ENCODE assay signal across 8 mouse cellular contexts in the genomic region with DNA sequence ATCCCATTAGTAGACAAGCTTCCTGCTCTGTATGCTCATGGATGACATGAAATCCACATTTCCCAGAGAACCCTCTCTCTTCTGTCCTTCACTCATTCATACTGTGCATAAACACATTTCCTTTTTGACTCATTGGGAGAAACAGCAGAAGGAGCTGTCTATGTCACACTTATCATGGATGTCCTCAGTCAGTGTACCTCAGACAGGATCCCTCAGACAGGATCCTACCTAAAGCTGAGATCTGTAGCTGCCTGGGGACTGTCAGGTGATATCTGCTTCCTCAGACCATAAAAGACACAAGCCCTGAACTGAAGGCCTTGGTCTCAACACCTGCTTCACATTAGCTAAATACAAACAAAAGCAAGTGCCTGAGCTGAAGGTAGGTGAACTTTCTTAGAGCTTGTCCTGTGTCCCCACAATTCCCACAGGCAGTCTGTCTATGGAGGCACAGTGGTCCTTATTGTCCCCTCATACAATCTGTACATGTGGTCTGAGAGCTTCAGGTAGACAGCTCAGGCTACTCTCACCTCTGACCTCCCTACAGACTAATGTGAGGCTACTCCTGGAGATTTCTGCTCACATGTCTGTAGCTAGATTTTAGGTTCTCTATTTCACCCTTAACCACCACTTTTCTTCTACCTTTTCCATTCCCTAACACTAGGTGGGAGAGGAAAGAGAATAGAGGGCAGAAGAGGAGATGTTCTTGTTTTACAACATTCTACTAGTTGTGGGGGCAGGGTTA. TPM values are rescaled to one million over a fixed set of nuclear protein-coding genes. Genes with fewer than 3 reads are reported as not detected.
DNase-seq lines count a peak whose midpoint lies in the region; ATAC-seq and TF ChIP-seq lines count a peak whose summit lies in the region.
"Had no signal": no experiment of that assay in that cellular context is flagged by ENCODE, and none has a peak within 500 bp of the region (broad histone marks: within the 10 kb centered on the region; RNA-seq: fewer than 3 reads in every experiment).

No protein-coding gene starts in this region.

- TF ChIP-seq POLR2A in MEL (IDR thresholded peaks at IDR 0.05; ENCODE audit: control insufficient read depth in 1 of 2, insufficient read depth in 1 of 2, low read depth in 1 of 2, low read length in 2 of 2, poor library complexity in 1 of 2) = no peak

- H3K4me2 ChIP-seq in forebrain, embryonic 14.5 days (ENCODE audit: low read length) = no peak overlapping the region

- H3K27ac ChIP-seq in MEL (ENCODE audit: control insufficient read depth, low read depth, low read length) = no peak overlapping the region
- no peak overlapping the region for H3K27ac ChIP-seq in forebrain, embryonic 14.5 days (ENCODE audit: low read depth, low read length)
- no peak overlapping the region for H3K27ac ChIP-seq in gastrocnemius, adult 2 months

- no peak for TF ChIP-seq EP300 in MEL (IDR thresholded peaks at IDR 0.05; ENCODE audit: low read depth in 1 of 2, low read length in 2 of 2)

- no peak for TF ChIP-seq RAD21 in MEL (IDR thresholded peaks at IDR 0.05; ENCODE audit: low read depth, low read length)

- no peak for TF ChIP-seq CTCF in MEL (IDR thresholded peaks at IDR 0.05 in 2 of 3, conservative IDR thresholded peaks at IDR 0.05 in 1 of 3; ENCODE audit: control insufficient read depth in 1 of 3, insufficient read depth in 1 of 3, low read depth in 2 of 3, low read length in 3 of 3, poor library complexity in 1 of 3, severe bottlenecking in 1 of 3)
- TF ChIP-seq CTCF in gastrocnemius, adult 2 months (IDR thresholded peaks at IDR 0.05) = no peak

- intact Hi-C loops in gastrocnemius, adult 2 months (cut with DNase I) = no loop called here

- H3K4me3 ChIP-seq in MEL (ENCODE audit: control insufficient read depth in 1 of 2, insufficient read depth in 1 of 2, low read depth in 2 of 2, low read length in 2 of 2) = no peak overlapping the region
- H3K4me3 ChIP-seq in forebrain, embryonic 14.5 days (ENCODE audit: low read depth, low read length) = no peak overlapping the region
- no peak overlapping the region for H3K4me3 ChIP-seq in gastrocnemius, adult 2 months

- 0 out of 2 replicates have a peak, but pooled peaks have one; percentile 43 for ATAC-seq in forebrain, embryonic 14.5 days

- no peaks in the 10 kb centered on the region for H3K4me1 ChIP-seq in MEL (ENCODE audit: control insufficient read depth in 1 of 2, insufficient read depth in 2 of 2, low read length in 2 of 2)
- H3K4me1 ChIP-seq in forebrain, embryonic 14.5 days (ENCODE audit: control insufficient read depth, insufficient read depth, low read length) = no peaks in the 10 kb centered on the region

- no peaks in the 10 kb centered on the region for H3K36me3 ChIP-seq in MEL (ENCODE audit: control insufficient read depth in 1 of 2, insufficient read depth in 2 of 2, low read length in 2 of 2)
- H3K36me3 ChIP-seq in forebrain, embryonic 14.5 days (ENCODE audit: control insufficient read depth, insufficient read depth, low read length) = no peaks in the 10 kb centered on the region

- no peaks in the 10 kb centered on the region; the same call in 1 of the 2 replicates for H3K9me3 ChIP-seq in MEL (replicated peaks; ENCODE audit: insufficient read depth, low read length)
- no peaks in the 10 kb centered on the region for H3K9me3 ChIP-seq in forebrain, embryonic 14.5 days (replicated peaks; ENCODE audit: control insufficient read depth, low read length)

- no peaks in the 10 kb centered on the region for H3K79me2 ChIP-seq in MEL (ENCODE audit: control insufficient read depth, insufficient read depth, low read length, poor library complexity)

- H3K9ac ChIP-seq in MEL (ENCODE audit: control insufficient read depth, low read depth, low read length, poor library complexity, severe bottlenecking) = no peak overlapping the region
- no peak overlapping the region for H3K9ac ChIP-seq in forebrain, embryonic 14.5 days (ENCODE audit: low read length)

- peak; percentile 13 for DNase-seq in A20 (ENCODE audit: low read depth, low spot score)
- peak; percentile 20 for DNase-seq in MEL (ENCODE audit: low read depth, low spot score)
- DNase-seq in forebrain, embryonic 14.5 days (ENCODE audit: low spot score) = peak; percentile 12
- DNase-seq in mesoderm, embryonic 11.5 days (ENCODE audit: low read depth, low spot score) = peak; percentile 38
- no peak for DNase-seq in gastrocnemius, adult 2 months
- DNase-seq in frontal cortex, postnatal 14 days (ENCODE audit: low spot score in 2 of 2) = no peak
- DNase-seq in adrenal gland, postnatal 36 days = no peak

- no peaks in the 10 kb centered on the region for H3K27me3 ChIP-seq in MEL (ENCODE audit: control insufficient read depth in 1 of 2, insufficient read depth in 2 of 2, low read length in 2 of 2)
- H3K27me3 ChIP-seq in forebrain, embryonic 14.5 days (replicated peaks; ENCODE audit: control insufficient read depth, insufficient read depth, low read length) = no peaks in the 10 kb centered on the region

TF ChIP-seq in MEL, 35 proteins besides CTCF, POLR2A, EP300 and RAD21:
- TF ChIP-seq TAL1 (IDR thresholded peaks at IDR 0.05; ENCODE audit: low read length) (no peak), POLR2AphosphoS5 (IDR thresholded peaks at IDR 0.05; ENCODE audit: borderline replicate concordance, low read depth, low read length) (no peak), MAFK (IDR thresholded peaks at IDR 0.05; ENCODE audit: borderline replicate concordance, low read depth, low read length) (no peak), TBP (IDR thresholded peaks at IDR 0.05; ENCODE audit: low read depth, low read length) (no peak), E2F4 (IDR thresholded peaks at IDR 0.05; ENCODE audit: borderline replicate concordance, low read depth, low read length) (no peak), NELFE (IDR thresholded peaks at IDR 0.05; ENCODE audit: low read depth, low read length) (no peak), CHD2 (IDR thresholded peaks at IDR 0.05; ENCODE audit: low read length) (no peak), POLR2AphosphoS2 (IDR thresholded peaks at IDR 0.05; ENCODE audit: low read length) (no peak), SMC3 (IDR thresholded peaks at IDR 0.05; ENCODE audit: low read depth, low read length) (no peak)
TF ChIP-seq in MEL: peak in this region for 0.

RNA-seq across cellular contexts. Expression of a gene that starts 1.1 kb away (rescaled TPM):
- not detected in 2 replicates for total RNA-seq in MEL (2012; rRNA removed)
- not detected for polyA plus RNA-seq in MEL (2012; ENCODE audit: insufficient read depth in 1 of 2, insufficient read length in 2 of 2, low read depth in 1 of 2, low replicate concordance in 2 of 2, missing spikeins in 1 of 2)
- polyA plus RNA-seq in forebrain, embryonic 14.5 days (2014; fragmentation: Nextera tagmentation; extraction: Ambion mirVana) = not detected in 2 replicates
- not detected for total RNA-seq in gastrocnemius, adult 2 months (2021)
- not detected for total RNA-seq in adrenal gland, postnatal 36 days (2021)
- polyA plus RNA-seq: large intestine, adult 2 months had no signal

Comparison
In these comparisons a context has a peak if more than half of its experiments do, and no peak if none do; other contexts are left out.
1. DNase-seq: peak in A20 (single experiment), MEL (single experiment), forebrain, embryonic 14.5 days (single experiment) and mesoderm, embryonic 11.5 days (single experiment); none in gastrocnemius, adult 2 months (single experiment), frontal cortex, postnatal 14 days (0 of 2) and adrenal gland, postnatal 36 days (0 of 2).